Mouse (Mus musculus) embryonic facial prominence, embryonic 11.5 days (tissue): ENCODE data around the gene Pax5. TPM values are rescaled to one million over a fixed set of nuclear protein-coding genes. Genes with fewer than 3 reads are reported as not detected.

Experiments used
- ATAC-seq: fragments of 200-750 bp; cut with Nextera tagmentation; replicated peaks from 2 replicates; pipeline ENCODE4 v1.8.0; 2017; ENCODE audit warnings: low read depth; ENCODE audit not compliant: insufficient number of reproducible peaks, low FRiP score, low TSS enrichment
- DNase-seq: peaks from one replicate; pipeline ENCODE4 v3.0.0-alpha.2; 2015; ENCODE audit warnings: low spot score
- H3K27ac ChIP-seq: fragments of 300-500 bp; sonication (generic); replicated peaks from 2 replicates; pipeline ENCODE4 v1.5.1; 2014; ENCODE audit warnings: mild to moderate bottlenecking, low read depth, low read length, control low read depth
- H3K27me3 ChIP-seq: fragments of 300-500 bp; sonication (generic); 2 replicates; pipeline ENCODE4 v1.6.1; 2014; ENCODE audit warnings: mild to moderate bottlenecking, low read length, moderate library complexity, mixed read lengths; ENCODE audit not compliant: control insufficient read depth, insufficient read depth
- H3K36me3 ChIP-seq: fragments of 300-500 bp; sonication (generic); replicated peaks from 2 replicates; pipeline ENCODE4 v1.6.1; 2014; ENCODE audit warnings: low read depth, mild to moderate bottlenecking, low read length, moderate library complexity, mixed read lengths; ENCODE audit not compliant: control insufficient read depth, insufficient read depth
- H3K4me1 ChIP-seq: fragments of 300-500 bp; sonication (generic); 2 replicates; pipeline ENCODE4 v1.6.1; 2014; ENCODE audit warnings: low read length, mixed read lengths; ENCODE audit not compliant: control insufficient read depth, insufficient read depth
- H3K4me2 ChIP-seq: fragments of 300-500 bp; sonication (generic); 2 replicates; pipeline ENCODE4 v1.6.1; 2014; ENCODE audit warnings: low read depth, mild to moderate bottlenecking, control low read depth, low read length, moderate library complexity
- H3K4me3 ChIP-seq: fragments of 300-500 bp; sonication (generic); 2 replicates; pipeline ENCODE4 v1.5.1; 2014; ENCODE audit warnings: low read depth, low read length, control low read depth
- H3K9ac ChIP-seq: fragments of 300-500 bp; sonication (generic); replicated peaks from 2 replicates; pipeline ENCODE4 v1.6.1; 2014; ENCODE audit warnings: mild to moderate bottlenecking, control low read depth, low read length
- H3K9me3 ChIP-seq: fragments of 300-500 bp; sonication (generic); replicated peaks from 2 replicates; pipeline ENCODE4 v1.6.1; 2016; ENCODE audit warnings: mild to moderate bottlenecking, low read length, inconsistent platforms, mixed read lengths; ENCODE audit not compliant: control insufficient read depth
- WGBS: fragments of 180-500 bp; shearing (Covaris S2); extraction: QIAGEN DNeasy Blood & Tissue Kit; methylation state at CpG from one replicate; pipeline ENCODE4 v1.1.7; 2014; 5-methylcytosine and 5-hydroxymethylcytosine counted together
- polyA plus RNA-seq: library from polyadenylated mRNA; unstranded; fragments of >200 nt; fragmentation: Nextera tagmentation; extraction: Ambion mirVana; gene quantifications from 2 replicates; pipeline ENCODE4 v1.2.1, GENCODE M21; 2014

The Pax5 gene
- polyA plus RNA-seq, 1 experiment from 2014 or later, result 0.72 TPM

- Histone ChIP-seq H3K4me3 (no peak overlapping the region), H3K27ac (no peak overlapping the region), H3K9me3 (no peaks in the 10 kb centered on the region), H3K4me1 (no peaks in the 10 kb centered on the region), H3K27me3 (peaks cover 6% of the 10 kb centered on the region), H3K4me2 (no peak overlapping the region), H3K36me3 (no peaks in the 10 kb centered on the region), H3K9ac (no peak overlapping the region)
- WGBS, result 85% methylated on average over 4 of the region's 4 CpGs
- no peak for ATAC-seq
- DNase-seq, result no peak
Measured at GRCm38 (mm10) chr4:44670380-44670779, 39.9 kb downstream of the Pax5 start.

DNA sequence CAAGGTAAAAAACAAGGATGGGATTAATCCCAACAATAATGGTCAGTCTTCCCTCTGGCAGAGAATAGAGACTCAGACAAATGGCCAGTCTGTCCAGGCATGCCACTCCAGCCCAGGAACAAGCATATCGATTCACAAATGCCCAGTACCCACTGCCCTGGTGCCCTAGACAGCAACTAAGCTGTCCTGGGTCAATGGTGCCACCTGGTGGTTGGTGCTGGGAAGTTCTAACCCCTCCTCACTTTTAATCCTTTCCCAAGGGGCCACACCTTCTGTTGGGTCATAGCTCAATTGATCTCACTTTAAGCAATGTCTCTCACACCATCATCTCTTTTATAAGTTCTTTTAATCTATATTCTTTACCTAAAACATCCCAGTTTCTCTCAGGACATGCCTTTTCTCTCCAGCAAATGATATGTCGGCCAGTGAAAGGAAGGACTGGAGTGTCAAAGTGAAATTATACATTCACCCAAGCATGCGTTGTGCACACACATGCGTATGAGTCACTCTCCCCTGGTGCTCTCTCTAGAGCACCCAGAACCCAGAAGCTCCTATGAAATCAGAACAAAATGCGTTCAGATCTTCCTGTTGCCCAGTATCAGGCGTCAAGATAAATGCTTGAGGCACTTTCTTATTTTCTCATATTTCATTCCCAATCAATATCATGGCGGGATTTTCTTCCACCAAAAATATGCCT, 40.7 kb downstream of the Pax5 start:
- Histone ChIP-seq H3K27ac (no peak overlapping the region), H3K36me3 (no peaks in the 10 kb centered on the region), H3K9me3 (no peaks in the 10 kb centered on the region), H3K4me2 (no peak overlapping the region), H3K9ac (no peak overlapping the region), H3K4me3 (no peak overlapping the region), H3K4me1 (no peaks in the 10 kb centered on the region), H3K27me3 (peaks cover 9% of the 10 kb centered on the region)
- peak; percentile 23 for DNase-seq
- no peak for ATAC-seq
- WGBS, result 85% methylated on average over 7 of the region's 7 CpGs

DNA sequence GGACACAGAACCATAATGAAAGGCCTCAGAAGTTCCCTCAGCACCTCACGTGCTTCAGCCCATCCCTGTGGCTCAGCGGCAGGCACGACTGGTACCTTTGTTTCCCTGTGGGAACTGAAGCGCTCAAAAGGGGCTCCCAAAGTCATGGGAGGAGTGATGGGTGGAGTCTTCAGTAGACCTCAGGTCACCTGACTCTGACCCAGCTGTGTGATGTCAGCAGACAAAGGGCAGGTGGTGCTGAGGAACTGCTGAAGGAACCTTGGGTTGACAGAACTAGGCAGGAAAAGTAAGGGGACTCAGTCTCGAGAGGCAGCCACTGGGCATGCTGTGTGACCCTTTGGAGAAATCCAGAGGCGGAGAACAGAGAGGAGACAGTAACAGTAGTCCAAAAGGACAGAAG, 41.7 kb downstream of the Pax5 start:
- WGBS, result 72% methylated on average over 6 of the region's 6 CpGs
- H3K4me1 ChIP-seq, result no peaks in the 10 kb centered on the region
- ATAC-seq (no peak), DNase-seq (no peak)
- no peak overlapping the region for H3K4me3 ChIP-seq
- H3K9me3 ChIP-seq, result no peaks in the 10 kb centered on the region
- no peaks in the 10 kb centered on the region for H3K36me3 ChIP-seq
- H3K9ac ChIP-seq, result no peak overlapping the region
- H3K4me2 ChIP-seq, result no peak overlapping the region
- H3K27me3 ChIP-seq, result peaks cover 9% of the 10 kb centered on the region
- no peak overlapping the region for H3K27ac ChIP-seq

- H3K4me2 ChIP-seq, result no peak overlapping the region
Measured at GRCm38 (mm10) chr4:44668172-44668571, 42.1 kb downstream of the Pax5 start.

DNA sequence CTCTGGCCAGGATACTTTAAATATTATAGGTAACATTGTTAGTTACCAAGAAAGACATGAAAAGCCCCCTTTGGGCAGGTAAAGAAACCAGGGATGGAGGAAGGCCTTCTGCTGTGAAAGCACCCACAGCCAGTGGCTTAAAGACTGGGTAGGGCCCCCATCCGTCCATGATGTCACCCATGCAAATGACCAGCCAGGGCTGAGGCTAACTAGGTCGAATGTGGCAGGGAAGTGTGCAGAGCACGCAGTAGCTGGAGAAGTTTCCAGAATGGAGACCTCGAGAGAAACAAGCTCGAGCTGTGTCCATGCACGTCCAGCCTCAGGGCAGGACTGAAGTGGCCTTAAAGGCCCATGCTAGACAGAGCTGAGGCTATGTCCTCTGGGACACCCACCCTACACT, 42.9 kb downstream of the Pax5 start:
- DNase-seq (no peak), ATAC-seq (no peak)
- Histone ChIP-seq H3K9me3 (no peaks in the 10 kb centered on the region), H3K4me2 (no peak overlapping the region), H3K4me3 (no peak overlapping the region), H3K27me3 (peaks cover 19% of the 10 kb centered on the region), H3K4me1 (no peaks in the 10 kb centered on the region), H3K27ac (no peak overlapping the region), H3K9ac (no peak overlapping the region), H3K36me3 (no peaks in the 10 kb centered on the region)
- WGBS, result 76% methylated on average over 6 of the region's 6 CpGs

More at GRCm38 (mm10) chr4:44668172-44668571, 42.1 kb downstream of the Pax5 start:
- H3K36me3 ChIP-seq, result no peaks in the 10 kb centered on the region
- H3K27ac ChIP-seq, result no peak overlapping the region
- DNase-seq, result no peak
- no peaks in the 10 kb centered on the region for H3K9me3 ChIP-seq
- H3K9ac ChIP-seq, result no peak overlapping the region
- no peak overlapping the region for H3K4me3 ChIP-seq
- H3K27me3 ChIP-seq, result peaks cover 13% of the 10 kb centered on the region
- ATAC-seq, result no peak
- H3K4me1 ChIP-seq, result no peaks in the 10 kb centered on the region
- 60% methylated on average over 3 of the region's 3 CpGs for WGBS

DNA sequence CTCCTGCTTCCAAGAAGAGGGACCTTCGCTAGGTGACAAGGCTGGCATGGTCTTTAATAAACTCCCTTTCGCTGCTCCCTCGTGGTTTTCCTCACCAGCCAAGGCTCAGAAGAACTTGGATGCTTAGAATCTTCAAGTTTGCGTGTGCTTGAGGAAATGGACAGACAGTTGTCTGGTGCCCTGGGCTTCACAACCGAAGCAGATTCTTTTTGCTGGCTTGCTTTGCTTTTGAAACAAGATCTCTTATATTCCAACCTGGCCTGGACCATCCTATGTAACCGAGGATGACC, 45.6 kb downstream of the Pax5 start:
- WGBS, result 21% methylated on average over 6 of the region's 6 CpGs
- Histone ChIP-seq H3K4me2 (peak overlapping the region; percentile 97), H3K9ac (peak overlapping the region; percentile 61), H3K27me3 (peaks cover 19% of the 10 kb centered on the region), H3K9me3 (no peaks in the 10 kb centered on the region), H3K4me1 (no peaks in the 10 kb centered on the region), H3K36me3 (no peaks in the 10 kb centered on the region), H3K27ac (no peak overlapping the region), H3K4me3 (peak overlapping the region; percentile 50)
- ATAC-seq (no peak), DNase-seq (no peak)

GRCm38 (mm10) chr4:44664004-44664766, 46.1 kb downstream of the Pax5 start:
- Histone ChIP-seq H3K4me2 (peak overlapping the region; percentile 97), H3K27me3 (peaks cover 19% of the 10 kb centered on the region), H3K4me1 (no peaks in the 10 kb centered on the region), H3K9ac (peak overlapping the region; percentile 61), H3K27ac (no peak overlapping the region), H3K4me3 (peak overlapping the region; percentile 50), H3K36me3 (no peaks in the 10 kb centered on the region), H3K9me3 (no peaks in the 10 kb centered on the region)
- WGBS, result under 1% methylated on average over 81 of the region's 81 CpGs
- DNase-seq, result peak; percentile 67
- ATAC-seq, result peak; percentile 77

DNA sequence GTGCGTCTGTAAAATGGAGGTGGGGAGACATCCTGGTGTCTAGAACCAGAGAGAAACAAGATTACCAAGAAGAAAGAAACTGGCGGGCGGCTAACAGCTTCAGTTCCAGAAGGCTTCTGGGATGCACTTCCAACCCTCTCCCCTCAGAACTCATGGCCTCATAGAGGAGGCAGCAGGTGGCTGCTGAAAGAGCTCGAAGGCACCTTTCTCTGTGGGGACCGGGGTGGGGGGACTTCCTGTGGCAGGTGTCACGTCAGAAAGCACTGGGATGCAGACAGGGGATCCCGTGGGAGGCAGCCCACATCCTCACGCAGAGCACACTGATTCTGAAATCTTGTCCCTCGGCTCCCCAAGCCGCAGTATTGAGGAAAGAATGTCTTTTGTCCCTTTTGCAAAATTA, 46.8 kb downstream of the Pax5 start:
- peaks cover 19% of the 10 kb centered on the region for H3K27me3 ChIP-seq
- no peak for ATAC-seq
- H3K9ac ChIP-seq, result no peak overlapping the region
- peak overlapping the region; percentile 97; the same call in 1 of the 2 replicates for H3K4me2 ChIP-seq
- H3K4me1 ChIP-seq, result no peaks in the 10 kb centered on the region
- 16% methylated on average over 10 of the region's 10 CpGs for WGBS
- no peaks in the 10 kb centered on the region for H3K36me3 ChIP-seq
- no peaks in the 10 kb centered on the region for H3K9me3 ChIP-seq
- H3K4me3 ChIP-seq, result no peak overlapping the region
- H3K27ac ChIP-seq, result no peak overlapping the region
- DNase-seq, result peak; percentile 19
